Mouse (Mus musculus): ENCODE data around the gene Slit3. TPM values are rescaled to one million over a fixed set of nuclear protein-coding genes. Genes with fewer than 3 reads are reported as not detected.

The Slit3 gene
- polyA plus RNA-seq, 2 experiments = 0.20 to 0.23 TPM

- ATAC-seq (ENCODE audit: insufficient read depth) (no peak), DNase-seq (ENCODE audit: low read depth in 3 of 3, low spot score in 3 of 3) (no peak)
- H3K4me3 ChIP-seq (ENCODE audit: insufficient read depth in 1 of 2, low read depth in 2 of 2, low read length in 2 of 2) = no peak overlapping the region
- H3K36me3 ChIP-seq (replicated peaks; ENCODE audit: control insufficient read depth, insufficient read depth, low read depth) = no peaks in the 10 kb centered on the region
- no peaks in the 10 kb centered on the region for H3K4me1 ChIP-seq (replicated peaks; ENCODE audit: control insufficient read depth in 2 of 2, insufficient read depth in 2 of 2, low read length in 1 of 2)
- no peaks in the 10 kb centered on the region for H3K9me3 ChIP-seq (ENCODE audit: control insufficient read depth, low read length)
- no peak overlapping the region for H3K9ac ChIP-seq (replicated peaks)
- 45% methylated on average over 3 of the region's 3 CpGs for WGBS (ENCODE audit: insufficient replicate concordance)
- TF ChIP-seq CTCF (IDR thresholded peaks at IDR 0.05; ENCODE audit: low read depth) = no peak
- TF ChIP-seq EP300 (IDR thresholded peaks at IDR 0.05; ENCODE audit: low read depth) = no peak
- no peaks in the 10 kb centered on the region for H3K27me3 ChIP-seq (ENCODE audit: control insufficient read depth, insufficient read depth, low read length)
- H3K27ac ChIP-seq = no peak overlapping the region
- H3K4me2 ChIP-seq (ENCODE audit: low read depth) = no peak overlapping the region
These were observed 549.7 kb downstream of the Slit3 start for GRCm38 (mm10) chr11:35670746-35671145.

- Histone ChIP-seq H3K4me1 (replicated peaks; ENCODE audit: control insufficient read depth in 2 of 2, insufficient read depth in 2 of 2, low read length in 1 of 2) (no peaks in the 10 kb centered on the region), H3K4me3 (ENCODE audit: insufficient read depth in 1 of 2, low read depth in 2 of 2, low read length in 2 of 2) (no peak overlapping the region), H3K9ac (replicated peaks) (no peak overlapping the region; the same call in 1 of the 2 replicates), H3K4me2 (ENCODE audit: low read depth) (no peak overlapping the region), H3K36me3 (replicated peaks; ENCODE audit: control insufficient read depth, insufficient read depth, low read depth) (no peaks in the 10 kb centered on the region), H3K27me3 (ENCODE audit: control insufficient read depth, insufficient read depth, low read length) (no peaks in the 10 kb centered on the region), H3K9me3 (ENCODE audit: control insufficient read depth, low read length) (no peaks in the 10 kb centered on the region), H3K27ac (no peak overlapping the region)
- WGBS (ENCODE audit: insufficient replicate concordance) = 70% methylated on average over 7 of the region's 7 CpGs
- DNase-seq (ENCODE audit: low read depth in 3 of 3, low spot score in 3 of 3) = no peak
- no peak for TF ChIP-seq CTCF (IDR thresholded peaks at IDR 0.05; ENCODE audit: low read depth)
- ATAC-seq (ENCODE audit: insufficient read depth) = no peak
These were observed 552.0 kb downstream of the Slit3 start for GRCm38 (mm10) chr11:35673050-35673449.

- Histone ChIP-seq H3K36me3 (replicated peaks; ENCODE audit: control insufficient read depth, insufficient read depth, low read depth) (no peaks in the 10 kb centered on the region), H3K27me3 (ENCODE audit: control insufficient read depth, insufficient read depth, low read length) (no peaks in the 10 kb centered on the region), H3K4me2 (ENCODE audit: low read depth) (no peak overlapping the region), H3K9ac (replicated peaks) (no peak overlapping the region), H3K9me3 (ENCODE audit: control insufficient read depth, low read length) (no peaks in the 10 kb centered on the region), H3K27ac (no peak overlapping the region), H3K4me3 (ENCODE audit: insufficient read depth in 1 of 2, low read depth in 2 of 2, low read length in 2 of 2) (no peak overlapping the region), H3K4me1 (replicated peaks; ENCODE audit: control insufficient read depth in 2 of 2, insufficient read depth in 2 of 2, low read length in 1 of 2) (no peaks in the 10 kb centered on the region)
- 77% methylated on average over 9 of the region's 9 CpGs for WGBS (ENCODE audit: insufficient replicate concordance)
- no peak for TF ChIP-seq EP300 (IDR thresholded peaks at IDR 0.05; ENCODE audit: low read depth)
- TF ChIP-seq CTCF (IDR thresholded peaks at IDR 0.05; ENCODE audit: low read depth) = no peak
- ATAC-seq (ENCODE audit: insufficient read depth) (no peak), DNase-seq (ENCODE audit: low read depth in 3 of 3, low spot score in 3 of 3) (no peak)
These were observed 553.2 kb downstream of the Slit3 start for GRCm38 (mm10) chr11:35674242-35674641.

- 50% methylated on average over 4 of the region's 4 CpGs for WGBS (ENCODE audit: insufficient replicate concordance)
- H3K9ac ChIP-seq (replicated peaks) = no peak overlapping the region
- no peak overlapping the region for H3K4me3 ChIP-seq (ENCODE audit: insufficient read depth in 1 of 2, low read depth in 2 of 2, low read length in 2 of 2)
- H3K4me2 ChIP-seq (ENCODE audit: low read depth) = no peak overlapping the region
- TF ChIP-seq CTCF (IDR thresholded peaks at IDR 0.05; ENCODE audit: low read depth) (no peak), EP300 (IDR thresholded peaks at IDR 0.05; ENCODE audit: low read depth) (no peak)
- ATAC-seq (ENCODE audit: insufficient read depth) (no peak), DNase-seq (ENCODE audit: low read depth in 3 of 3, low spot score in 3 of 3) (no peak)
- no peaks in the 10 kb centered on the region for H3K27me3 ChIP-seq (ENCODE audit: control insufficient read depth, insufficient read depth, low read length)
- no peak overlapping the region for H3K27ac ChIP-seq
- no peaks in the 10 kb centered on the region for H3K4me1 ChIP-seq (replicated peaks; ENCODE audit: control insufficient read depth in 2 of 2, insufficient read depth in 2 of 2, low read length in 1 of 2)
- H3K9me3 ChIP-seq (ENCODE audit: control insufficient read depth, low read length) = no peaks in the 10 kb centered on the region
- H3K36me3 ChIP-seq (replicated peaks; ENCODE audit: control insufficient read depth, insufficient read depth, low read depth) = no peaks in the 10 kb centered on the region
These were observed 555.7 kb downstream of the Slit3 start for GRCm38 (mm10) chr11:35676744-35677143.

GRCm38 (mm10) chr11:35679976-35680375 lies 559.0 kb downstream of the Slit3 start:
- H3K27ac ChIP-seq = no peak overlapping the region
- no peak for DNase-seq (ENCODE audit: low read depth in 3 of 3, low spot score in 3 of 3)
- no peaks in the 10 kb centered on the region for H3K36me3 ChIP-seq (replicated peaks; ENCODE audit: control insufficient read depth, insufficient read depth, low read depth)
- TF ChIP-seq CTCF (IDR thresholded peaks at IDR 0.05; ENCODE audit: low read depth) = no peak
- no peak for TF ChIP-seq EP300 (IDR thresholded peaks at IDR 0.05; ENCODE audit: low read depth)
- ATAC-seq (ENCODE audit: insufficient read depth) = no peak
- H3K27me3 ChIP-seq (ENCODE audit: control insufficient read depth, insufficient read depth, low read length) = no peaks in the 10 kb centered on the region
- no peaks in the 10 kb centered on the region for H3K4me1 ChIP-seq (replicated peaks; ENCODE audit: control insufficient read depth in 2 of 2, insufficient read depth in 2 of 2, low read length in 1 of 2)
- H3K9me3 ChIP-seq (ENCODE audit: control insufficient read depth, low read length) = no peaks in the 10 kb centered on the region
- 64% methylated on average over 5 of the region's 5 CpGs for WGBS (ENCODE audit: insufficient replicate concordance)
- H3K4me2 ChIP-seq (ENCODE audit: low read depth) = no peak overlapping the region
- H3K9ac ChIP-seq (replicated peaks) = no peak overlapping the region
- no peak overlapping the region for H3K4me3 ChIP-seq (ENCODE audit: insufficient read depth in 1 of 2, low read depth in 2 of 2, low read length in 2 of 2)

All from liver, embryonic 14.5 days (tissue).